Mouse (Mus musculus): ENCODE measurements around the gene Fcmr. TPM values are rescaled to one million over a fixed set of nuclear protein-coding genes. Genes with fewer than 3 reads are reported as not detected.

The Fcmr gene
- total and polyA plus RNA-seq, 2 experiments from 2014 or later = 1.9 TPM; not detected in 1

GRCm38 (mm10) chr1:130838288-130838687 is 27.2 kb upstream of the Fcmr start:
- H3K9me3 ChIP-seq (replicated peaks; ENCODE audit: control insufficient read depth, low read length) = no peaks in the 10 kb centered on the region
- H3K27ac ChIP-seq (ENCODE audit: low read depth) = no peak overlapping the region
- peak; percentile 24; the same call in 1 of the 2 replicates for TF ChIP-seq CTCF (IDR thresholded peaks at IDR 0.05; ENCODE audit: low read depth)
- TF ChIP-seq EP300 (IDR thresholded peaks at IDR 0.05; ENCODE audit: low read depth) = no peak
- ATAC-seq (ENCODE audit: insufficient read depth, low read depth) (no peak), DNase-seq (ENCODE audit: low spot score) (no peak)
- H3K4me2 ChIP-seq (ENCODE audit: low read depth, low read length) = no peak overlapping the region
- H3K36me3 ChIP-seq (replicated peaks; ENCODE audit: control insufficient read depth, insufficient read depth, low read length) = no peaks in the 10 kb centered on the region
- H3K27me3 ChIP-seq (ENCODE audit: control insufficient read depth, insufficient read depth, low read length) = no peaks in the 10 kb centered on the region
- no peaks in the 10 kb centered on the region for H3K4me1 ChIP-seq (ENCODE audit: control insufficient read depth, insufficient read depth)
- WGBS = 41% methylated on average over 6 of the region's 6 CpGs
- H3K9ac ChIP-seq (replicated peaks; ENCODE audit: low read depth, low read length) = no peak overlapping the region
- no peak overlapping the region for H3K4me3 ChIP-seq (ENCODE audit: low read depth, low read length)

GRCm38 (mm10) chr1:130840599-130841379 is 24.7 kb upstream of the Fcmr start:
- no peak overlapping the region for H3K27ac ChIP-seq (ENCODE audit: low read depth)
- WGBS = 73% methylated on average over 8 of the region's 8 CpGs
- no peak overlapping the region for H3K4me3 ChIP-seq (ENCODE audit: low read depth, low read length)
- H3K4me1 ChIP-seq (ENCODE audit: control insufficient read depth, insufficient read depth) = no peaks in the 10 kb centered on the region
- no peaks in the 10 kb centered on the region for H3K36me3 ChIP-seq (replicated peaks; ENCODE audit: control insufficient read depth, insufficient read depth, low read length)
- no peaks in the 10 kb centered on the region for H3K9me3 ChIP-seq (replicated peaks; ENCODE audit: control insufficient read depth, low read length)
- TF ChIP-seq CTCF (IDR thresholded peaks at IDR 0.05; ENCODE audit: low read depth) (no peak), EP300 (IDR thresholded peaks at IDR 0.05; ENCODE audit: low read depth) (no peak)
- no peak overlapping the region for H3K9ac ChIP-seq (replicated peaks; ENCODE audit: low read depth, low read length)
- no peak for ATAC-seq (ENCODE audit: insufficient read depth, low read depth)
- no peak for DNase-seq (ENCODE audit: low spot score)
- H3K27me3 ChIP-seq (ENCODE audit: control insufficient read depth, insufficient read depth, low read length) = no peaks in the 10 kb centered on the region
- no peak overlapping the region for H3K4me2 ChIP-seq (ENCODE audit: low read depth, low read length)

DNA sequence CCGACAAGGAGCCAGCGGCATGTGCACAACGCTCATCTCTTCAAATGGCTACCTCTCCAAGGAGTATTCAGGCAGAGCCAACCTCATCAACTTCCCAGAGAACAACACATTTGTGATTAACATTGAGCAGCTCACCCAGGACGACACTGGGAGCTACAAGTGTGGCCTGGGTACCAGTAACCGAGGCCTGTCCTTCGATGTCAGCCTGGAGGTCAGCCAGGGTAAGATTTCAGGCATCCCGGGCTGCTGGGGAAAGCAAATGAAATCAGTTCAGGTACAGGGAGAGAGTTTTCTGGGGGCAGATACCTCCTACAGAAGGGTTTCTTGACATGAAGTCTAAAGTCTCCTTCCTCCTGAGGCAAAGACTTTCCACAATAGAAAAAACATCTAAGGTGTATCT is 23.8 kb upstream of the Fcmr start:
- Histone ChIP-seq H3K4me3 (ENCODE audit: low read depth, low read length) (no peak overlapping the region), H3K9ac (replicated peaks; ENCODE audit: low read depth, low read length) (no peak overlapping the region), H3K4me1 (ENCODE audit: control insufficient read depth, insufficient read depth) (no peaks in the 10 kb centered on the region), H3K27ac (ENCODE audit: low read depth) (no peak overlapping the region), H3K27me3 (ENCODE audit: control insufficient read depth, insufficient read depth, low read length) (no peaks in the 10 kb centered on the region), H3K36me3 (replicated peaks; ENCODE audit: control insufficient read depth, insufficient read depth, low read length) (no peaks in the 10 kb centered on the region), H3K9me3 (replicated peaks; ENCODE audit: control insufficient read depth, low read length) (no peaks in the 10 kb centered on the region), H3K4me2 (ENCODE audit: low read depth, low read length) (no peak overlapping the region)
- 84% methylated on average over 7 of the region's 7 CpGs for WGBS
- no peak for DNase-seq (ENCODE audit: low spot score)
- TF ChIP-seq CTCF (IDR thresholded peaks at IDR 0.05; ENCODE audit: low read depth) = no peak
- TF ChIP-seq EP300 (IDR thresholded peaks at IDR 0.05; ENCODE audit: low read depth) = no peak
- no peak for ATAC-seq (ENCODE audit: insufficient read depth, low read depth)

GRCm38 (mm10) chr1:130844516-130844915 is 21.0 kb upstream of the Fcmr start:
- WGBS = 84% methylated on average over 7 of the region's 7 CpGs
- no peak for ATAC-seq (ENCODE audit: insufficient read depth, low read depth)

GRCm38 (mm10) chr1:130849530-130850214 is 15.8 kb upstream of the Fcmr start:
- DNase-seq (ENCODE audit: low spot score) (no peak), ATAC-seq (ENCODE audit: insufficient read depth, low read depth) (no peak)
- Histone ChIP-seq H3K4me3 (ENCODE audit: low read depth, low read length) (no peak overlapping the region), H3K27ac (ENCODE audit: low read depth) (no peak overlapping the region), H3K4me1 (ENCODE audit: control insufficient read depth, insufficient read depth) (no peaks in the 10 kb centered on the region), H3K9me3 (replicated peaks; ENCODE audit: control insufficient read depth, low read length) (no peaks in the 10 kb centered on the region), H3K4me2 (ENCODE audit: low read depth, low read length) (no peak overlapping the region), H3K36me3 (replicated peaks; ENCODE audit: control insufficient read depth, insufficient read depth, low read length) (no peaks in the 10 kb centered on the region), H3K9ac (replicated peaks; ENCODE audit: low read depth, low read length) (no peak overlapping the region), H3K27me3 (ENCODE audit: control insufficient read depth, insufficient read depth, low read length) (no peaks in the 10 kb centered on the region)
- TF ChIP-seq CTCF (IDR thresholded peaks at IDR 0.05; ENCODE audit: low read depth) = no peak
- TF ChIP-seq EP300 (IDR thresholded peaks at IDR 0.05; ENCODE audit: low read depth) = no peak
- 91% methylated on average over 10 of the region's 10 CpGs for WGBS

More at GRCm38 (mm10) chr1:130844516-130844915, 21.0 kb upstream of the Fcmr start:
- H3K4me2 ChIP-seq (ENCODE audit: low read depth, low read length) = no peak overlapping the region
- no peaks in the 10 kb centered on the region for H3K9me3 ChIP-seq (replicated peaks; ENCODE audit: control insufficient read depth, low read length)
- H3K36me3 ChIP-seq (replicated peaks; ENCODE audit: control insufficient read depth, insufficient read depth, low read length) = no peaks in the 10 kb centered on the region
- no peak for TF ChIP-seq CTCF (IDR thresholded peaks at IDR 0.05; ENCODE audit: low read depth)
- no peak for TF ChIP-seq EP300 (IDR thresholded peaks at IDR 0.05; ENCODE audit: low read depth)
- no peak overlapping the region for H3K4me3 ChIP-seq (ENCODE audit: low read depth, low read length)
- H3K27me3 ChIP-seq (ENCODE audit: control insufficient read depth, insufficient read depth, low read length) = no peaks in the 10 kb centered on the region
- H3K27ac ChIP-seq (ENCODE audit: low read depth) = no peak overlapping the region
- no peak for DNase-seq (ENCODE audit: low spot score)
- H3K9ac ChIP-seq (replicated peaks; ENCODE audit: low read depth, low read length) = no peak overlapping the region
- no peaks in the 10 kb centered on the region for H3K4me1 ChIP-seq (ENCODE audit: control insufficient read depth, insufficient read depth)

Data from heart, postnatal 0 days (tissue).